Mouse (Mus musculus): ENCODE data around the gene Luc7l3. TPM values are rescaled to one million over a fixed set of nuclear protein-coding genes. Genes with fewer than 3 reads are reported as not detected.

The Luc7l3 gene
- polyA plus RNA-seq, 1 experiment, result 6.1 TPM

DNA sequence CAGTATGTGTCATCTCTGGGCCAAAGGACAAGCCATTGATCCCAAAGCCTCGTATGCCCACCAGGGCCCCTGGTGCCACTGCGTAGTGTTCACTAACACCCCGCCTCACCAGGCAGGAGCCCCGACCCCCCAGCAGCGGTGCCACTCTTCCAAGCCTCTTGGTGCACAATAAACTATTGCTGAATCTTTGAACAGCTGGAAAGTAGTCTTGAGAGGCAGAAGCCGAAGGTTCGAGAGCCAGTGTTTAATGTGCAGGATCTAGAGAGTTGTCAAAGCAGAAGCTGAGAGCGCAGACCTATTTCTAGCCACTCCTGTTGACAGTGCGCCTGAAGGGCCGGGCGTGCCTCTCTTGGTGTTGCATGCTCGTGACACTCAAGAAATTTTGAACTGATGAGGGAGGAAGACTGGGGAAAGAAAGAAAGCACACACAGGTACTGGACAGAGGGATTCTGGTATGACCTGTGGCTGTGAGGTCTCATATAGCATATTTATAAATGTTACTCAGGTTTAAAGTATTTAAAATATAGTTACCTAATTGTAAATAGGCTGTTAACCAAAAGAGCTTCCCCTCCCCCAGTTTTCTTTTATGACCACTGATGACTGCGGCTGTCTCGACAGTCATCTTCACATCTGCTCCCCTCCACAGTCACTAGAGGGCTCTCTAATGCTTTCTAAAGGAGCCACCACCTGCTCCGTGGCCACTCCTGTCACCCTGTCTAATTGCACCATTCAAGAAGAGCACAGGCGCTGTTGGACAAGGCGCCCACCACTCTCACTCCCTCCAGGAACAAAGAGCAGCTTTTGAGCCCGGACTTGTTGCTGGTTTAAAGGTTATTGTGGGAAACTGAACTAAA is 18.2 kb upstream of the Luc7l3 start:
- DNase-seq (ENCODE audit: low read depth, low spot score), result no peak
- WGBS, result 50% methylated on average over 18 of the region's 18 CpGs

DNA sequence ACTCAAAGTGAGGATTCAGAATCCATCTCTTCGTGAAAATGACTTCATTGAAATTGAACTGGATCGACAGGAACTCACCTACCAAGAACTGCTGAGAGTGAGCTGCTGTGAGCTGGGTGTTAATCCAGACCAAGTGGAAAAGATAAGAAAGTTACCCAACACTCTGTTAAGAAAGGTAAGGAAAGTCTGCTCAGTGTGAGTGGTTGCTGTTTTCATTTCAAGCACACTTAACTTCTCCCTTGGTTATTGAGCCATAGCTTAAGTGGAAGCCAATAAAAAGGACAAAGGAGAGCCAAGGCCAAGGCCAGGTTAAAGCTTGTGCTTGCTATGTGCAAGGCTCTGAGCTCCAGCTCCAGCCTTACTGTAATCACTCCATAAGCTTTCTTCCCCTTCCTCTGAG is 16.6 kb upstream of the Luc7l3 start:
- DNase-seq (ENCODE audit: low read depth, low spot score), result no peak

DNA sequence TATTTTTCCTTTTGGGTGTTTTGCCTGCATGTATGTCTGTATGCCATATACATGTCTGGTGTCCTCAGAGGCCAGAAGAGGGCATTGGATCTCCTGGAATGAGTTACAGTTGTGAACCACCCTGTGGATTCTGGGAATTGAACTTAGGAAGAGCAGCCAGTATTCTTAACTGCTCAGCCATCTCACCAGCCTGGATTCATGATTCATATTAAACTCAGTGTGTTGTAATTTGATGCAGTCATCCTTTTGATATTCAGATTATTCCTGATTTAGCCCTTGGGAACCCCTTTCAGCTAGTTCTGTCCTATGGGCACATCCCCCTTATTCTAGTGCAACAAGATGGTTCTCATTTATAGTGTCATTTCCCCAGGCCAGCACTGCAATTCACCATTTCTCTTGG is 14.8 kb upstream of the Luc7l3 start:
- DNase-seq (ENCODE audit: low read depth, low spot score), result no peak

More for the DNA sequence above, 16.6 kb upstream of the Luc7l3 start:
- 72% methylated on average over 2 of the region's 2 CpGs for WGBS

GRCm38 (mm10) chr11:94334386-94334968 is 12.7 kb upstream of the Luc7l3 start:
- DNase-seq (ENCODE audit: low read depth, low spot score), result no peak
- WGBS, result 76% methylated on average over 8 of the region's 8 CpGs

DNA sequence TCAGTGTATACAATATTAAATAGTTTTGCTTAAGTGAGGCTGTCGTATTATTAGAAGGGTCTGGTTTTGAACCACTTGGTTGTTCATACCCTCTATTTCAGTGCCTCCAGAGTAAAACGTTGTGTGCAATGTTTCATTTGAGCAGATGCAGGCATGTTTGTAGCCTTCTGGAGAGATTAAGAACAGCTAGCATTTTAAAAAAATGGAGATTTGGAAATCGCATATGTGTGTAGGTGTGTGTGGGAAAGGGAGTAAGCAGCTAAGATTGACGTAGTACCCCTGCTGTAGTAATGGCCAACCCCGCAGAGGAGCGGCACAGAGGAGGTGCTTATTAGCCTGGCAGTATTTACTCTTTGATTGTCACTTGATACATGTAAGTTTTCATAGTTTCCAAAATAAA is 10.9 kb upstream of the Luc7l3 start:
- WGBS, result 86% methylated on average over 6 of the region's 6 CpGs
- no peak for DNase-seq (ENCODE audit: low read depth, low spot score)

DNA sequence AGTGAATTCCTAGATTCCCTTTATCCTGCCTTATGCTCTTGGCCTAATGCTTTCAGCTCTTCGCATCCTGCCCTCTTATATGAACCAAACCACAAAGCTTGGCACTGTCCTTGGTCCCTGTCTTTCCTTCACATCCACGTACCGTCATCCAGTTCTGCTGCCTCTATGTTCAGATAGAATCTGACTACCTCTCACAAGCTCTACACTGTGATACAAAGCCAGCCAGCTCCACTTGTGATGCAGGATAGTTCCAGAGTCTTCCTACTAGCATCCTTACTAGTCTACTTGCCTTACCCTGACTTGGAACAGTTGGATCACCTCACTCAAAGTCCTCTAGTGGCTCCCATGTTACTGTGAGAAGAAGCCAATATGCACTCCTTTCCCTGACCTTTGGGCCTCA is 8.4 kb upstream of the Luc7l3 start:
- DNase-seq (ENCODE audit: low read depth, low spot score), result no peak
- WGBS, result 73% methylated on average over 3 of the region's 3 CpGs

GRCm38 (mm10) chr11:94329270-94329891 is 7.6 kb upstream of the Luc7l3 start:
- DNase-seq (ENCODE audit: low read depth, low spot score), result no peak
- 34% methylated on average over 4 of the region's 4 CpGs for WGBS

- 4% methylated on average over 10 of the region's 10 CpGs for WGBS
- no peak for DNase-seq (ENCODE audit: low read depth, low spot score)
These were observed 6.8 kb upstream of the Luc7l3 start for GRCm38 (mm10) chr11:94328644-94329025.

DNA sequence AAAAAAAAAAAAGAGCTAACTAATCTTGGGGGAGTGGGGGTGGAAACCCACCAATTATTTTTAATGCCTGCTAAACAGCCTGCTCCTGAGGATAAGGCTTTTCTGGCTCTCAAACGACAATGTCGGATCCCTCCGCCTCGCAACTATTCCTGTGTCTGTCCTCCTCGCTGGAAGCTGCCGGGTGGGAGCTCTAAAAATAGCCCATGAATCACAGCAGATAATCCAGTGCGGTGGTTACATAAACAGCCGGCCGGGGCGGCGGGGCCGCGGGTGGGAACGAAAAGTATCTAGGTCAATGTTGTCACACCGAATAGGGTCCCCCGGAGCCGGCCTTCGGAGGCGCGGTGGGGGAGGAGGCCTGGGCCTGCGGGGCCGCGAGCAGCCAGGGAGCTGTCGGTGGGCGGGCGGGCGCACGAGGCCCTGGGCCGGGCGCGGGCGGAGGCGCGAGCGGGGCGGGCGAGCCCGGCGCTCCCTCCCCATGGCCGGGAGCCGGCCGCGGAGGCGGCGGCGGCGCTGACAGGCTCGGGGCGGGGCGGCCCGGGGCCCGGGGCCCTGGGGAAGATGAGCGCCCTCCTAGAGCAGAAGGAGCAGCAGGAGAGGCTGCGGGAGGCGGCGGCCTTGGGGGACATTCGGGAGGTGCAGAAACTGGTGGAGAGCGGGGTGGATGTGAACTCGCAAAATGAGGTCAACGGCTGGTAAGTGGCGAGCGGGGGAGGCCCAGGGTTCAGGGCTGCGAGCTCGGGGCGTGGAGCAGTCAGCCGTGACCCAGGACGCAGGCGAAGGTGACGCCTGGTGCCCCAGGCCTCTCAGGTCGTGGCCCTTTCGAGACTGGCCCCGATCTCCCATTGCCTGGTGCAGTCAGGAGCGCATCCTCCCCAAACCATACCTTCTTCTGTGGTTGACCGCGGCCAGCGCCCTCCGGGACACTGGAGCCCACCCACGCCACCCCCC is 6.2 kb upstream of the Luc7l3 start, which contains the start of gene Ankrd40:
Gene Ankrd40 (plus strand): TSS at position 309 of the 951 bp plus-strand sequence.
- 1% methylated on average over 73 of the region's 78 CpGs for WGBS
- DNase-seq (ENCODE audit: low read depth, low spot score), result no peak

- WGBS, result 9% methylated on average over 10 of the region's 10 CpGs
- DNase-seq (ENCODE audit: low read depth, low spot score), result no peak
These were observed 5.2 kb upstream of the Luc7l3 start for GRCm38 (mm10) chr11:94326961-94327411.

DNA sequence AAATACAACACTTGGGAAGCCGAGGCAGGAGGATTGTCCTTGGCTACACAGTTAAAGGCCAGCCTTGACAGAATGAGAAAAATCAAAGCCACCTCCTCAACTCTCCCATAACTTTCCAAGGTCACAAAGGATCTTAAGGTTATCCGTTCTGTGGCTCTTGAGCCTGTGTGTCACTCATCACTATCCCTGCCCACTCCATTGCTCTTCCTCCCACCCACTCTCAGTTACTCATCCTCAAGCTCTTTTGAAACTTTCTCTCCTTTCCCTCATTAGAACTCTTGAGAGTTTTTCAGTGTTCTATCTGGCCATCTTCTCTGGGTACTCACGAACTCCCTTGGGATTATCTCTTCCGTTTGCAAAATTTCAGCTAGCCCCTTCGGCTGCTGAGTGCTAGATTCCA is 2.8 kb upstream of the Luc7l3 start:
- DNase-seq (ENCODE audit: low read depth, low spot score), result no peak
- WGBS, result 94% methylated on average over 5 of the region's 5 CpGs

GRCm38 (mm10) chr11:94323271-94323925 is 1.6 kb upstream of the Luc7l3 start:
- WGBS, result 77% methylated on average over 5 of the region's 5 CpGs
- DNase-seq (ENCODE audit: low read depth, low spot score), result no peak

DNA sequence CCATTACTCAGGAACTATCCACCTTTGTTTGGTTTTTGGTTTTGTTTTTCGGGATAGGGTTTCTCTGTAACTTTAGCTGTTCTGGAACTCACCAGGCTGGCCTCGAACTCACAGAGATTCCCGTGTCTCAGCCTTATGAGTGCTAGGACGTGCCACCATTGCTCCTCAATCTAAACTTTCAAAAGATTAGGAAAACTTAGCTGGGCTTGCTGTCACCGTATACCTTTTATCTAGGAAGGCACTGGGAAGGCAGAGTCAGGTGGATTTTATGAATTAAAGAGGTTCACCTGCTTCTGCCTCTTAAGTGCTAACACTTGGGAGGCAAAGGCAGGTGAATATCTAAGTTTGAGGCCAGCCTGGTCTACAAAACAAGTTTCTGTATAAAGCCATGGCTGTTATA is 848 bp upstream of the Luc7l3 start:
- no peak for DNase-seq (ENCODE audit: low read depth, low spot score)
- WGBS, result 33% methylated on average over 5 of the region's 5 CpGs

DNA sequence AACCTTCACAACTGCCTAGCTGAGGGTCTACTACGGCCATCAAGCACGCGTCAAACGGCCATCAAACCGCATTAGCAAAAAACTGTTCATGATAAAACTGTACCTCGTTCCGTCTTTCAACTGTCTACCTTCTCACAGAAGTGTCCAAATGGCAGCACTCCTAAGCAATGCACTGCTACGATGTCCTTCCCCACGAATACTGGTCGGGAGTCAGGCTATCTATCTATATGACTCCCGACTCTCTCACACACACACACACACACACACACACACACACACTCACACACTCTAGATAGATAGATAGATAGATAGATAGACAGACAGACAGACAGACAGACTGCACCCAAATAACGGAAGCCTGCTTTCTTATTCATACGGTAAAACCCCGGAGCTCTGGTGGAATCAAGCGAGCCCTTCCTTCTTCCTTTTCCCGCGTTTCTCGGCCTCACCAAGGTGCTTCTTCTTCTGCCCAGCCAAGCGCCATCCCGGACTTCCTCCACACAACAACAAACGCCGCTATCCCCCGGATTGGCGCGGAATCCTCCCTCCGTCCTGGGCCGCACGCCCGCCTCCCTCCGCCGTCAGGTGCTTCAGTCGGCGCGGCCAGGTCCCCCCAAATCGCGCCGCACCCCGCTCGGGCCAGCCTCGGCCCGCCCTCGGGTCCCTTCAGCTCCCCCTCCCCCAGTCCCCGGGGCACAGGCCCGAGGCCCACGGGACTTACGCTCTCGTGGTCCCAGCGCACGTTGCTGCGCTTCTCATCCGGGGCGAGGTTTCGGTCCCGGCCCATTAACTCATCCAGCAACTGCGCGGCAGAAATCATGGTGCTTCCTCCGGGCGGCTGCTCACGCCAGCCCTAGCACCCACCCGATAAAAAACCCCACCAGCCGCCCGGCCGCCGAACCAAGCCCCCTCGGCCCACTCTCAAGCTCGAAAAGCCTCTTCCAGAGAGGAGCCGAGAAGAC is 538 bp downstream of the Luc7l3 start:
- DNase-seq (ENCODE audit: low read depth, low spot score), result no peak
- under 1% methylated on average over 67 of the region's 67 CpGs for WGBS

GRCm38 (mm10) chr11:94318056-94318455 is 3.7 kb downstream of the Luc7l3 start:
- WGBS, result 56% methylated on average over 5 of the region's 5 CpGs
- no peak for DNase-seq (ENCODE audit: low read depth, low spot score)

GRCm38 (mm10) chr11:94317515-94317914 is 4.3 kb downstream of the Luc7l3 start:
- no peak for DNase-seq (ENCODE audit: low read depth, low spot score)
- 25% methylated on average over 4 of the region's 4 CpGs for WGBS

GRCm38 (mm10) chr11:94317014-94317413 is 4.8 kb downstream of the Luc7l3 start:
- 28% methylated on average over 1 of the region's 1 CpGs for WGBS
- DNase-seq (ENCODE audit: low read depth, low spot score), result no peak

GRCm38 (mm10) chr11:94316528-94316927 is 5.3 kb downstream of the Luc7l3 start:
- 44% methylated on average over 2 of the region's 2 CpGs for WGBS
- no peak for DNase-seq (ENCODE audit: low read depth, low spot score)

Data from large intestine, adult 2 months (tissue).